Mouse (Mus musculus): ENCODE data around the gene Dnajb13.
A peak's percentile ranks its signal among the peaks of the same experiment; 100 is the strongest.
"Not testable (repeated sequence)": the region's sequence is repeated elsewhere in the genome, so short reads cannot be mapped to it uniquely, and the experiment has no call there.

Dnajb13 gene

GRCm38 (mm10) chr7:100488474-100489048, 26.2 kb downstream of the Dnajb13 start:
- DNase-seq (ENCODE audit: low spot score in 2 of 2) = no peak

- DNase-seq (ENCODE audit: low spot score in 2 of 2) = no peak
Measured at GRCm38 (mm10) chr7:100487301-100487700, 27.5 kb downstream of the Dnajb13 start.

GRCm38 (mm10) chr7:100484493-100484892, 30.3 kb downstream of the Dnajb13 start:
- DNase-seq (ENCODE audit: low spot score in 2 of 2) = no peak

GRCm38 (mm10) chr7:100482046-100482445, 32.7 kb downstream of the Dnajb13 start:
- not testable (repeated sequence) for DNase-seq (ENCODE audit: low spot score in 2 of 2)

- DNase-seq (ENCODE audit: low spot score in 2 of 2) = no peak
Measured at GRCm38 (mm10) chr7:100480175-100480574, 34.6 kb downstream of the Dnajb13 start.

GRCm38 (mm10) chr7:100479823-100480164, 35.0 kb downstream of the Dnajb13 start:
- no peak for DNase-seq (ENCODE audit: low spot score in 2 of 2)

- no peak for DNase-seq (ENCODE audit: low spot score in 2 of 2)
Measured at GRCm38 (mm10) chr7:100479100-100479822, 35.5 kb downstream of the Dnajb13 start.

GRCm38 (mm10) chr7:100474680-100475079, 40.1 kb downstream of the Dnajb13 start:
- peak; percentile 42 to 79 for DNase-seq (ENCODE audit: low spot score in 2 of 2)

- no peak for DNase-seq (ENCODE audit: low spot score in 2 of 2)
Measured at GRCm38 (mm10) chr7:100473846-100474454, 40.8 kb downstream of the Dnajb13 start.

- DNase-seq (ENCODE audit: low spot score in 2 of 2) = no peak
Measured at GRCm38 (mm10) chr7:100472777-100473176, 42.0 kb downstream of the Dnajb13 start, which contains the start of gene Ucp3. TSS of gene Ucp3 (plus strand) at chr7:100472990.

- no peak for DNase-seq (ENCODE audit: low spot score in 2 of 2)
Measured at GRCm38 (mm10) chr7:100471407-100471797, 43.4 kb downstream of the Dnajb13 start.

- DNase-seq (ENCODE audit: low spot score in 2 of 2) = no peak
Measured at GRCm38 (mm10) chr7:100470796-100471406, 43.9 kb downstream of the Dnajb13 start.

GRCm38 (mm10) chr7:100469502-100469901, 45.3 kb downstream of the Dnajb13 start:
- DNase-seq (ENCODE audit: low spot score in 2 of 2) = no peak

GRCm38 (mm10) chr7:100468761-100469160, 46.0 kb downstream of the Dnajb13 start:
- DNase-seq (ENCODE audit: low spot score in 2 of 2) = no peak

GRCm38 (mm10) chr7:100466781-100467510, 47.8 kb downstream of the Dnajb13 start:
- no peak for DNase-seq (ENCODE audit: low spot score in 2 of 2)

- DNase-seq (ENCODE audit: low spot score in 2 of 2) = peak; percentile 87 to 94
Measured at GRCm38 (mm10) chr7:100465656-100466309, 49.0 kb downstream of the Dnajb13 start.

- DNase-seq (ENCODE audit: low spot score in 2 of 2) = peak; percentile 43 to 63
Measured at GRCm38 (mm10) chr7:100465248-100465647, 49.5 kb downstream of the Dnajb13 start.

- no peak for DNase-seq (ENCODE audit: low spot score in 2 of 2)
Measured at GRCm38 (mm10) chr7:100464248-100464647, 50.5 kb downstream of the Dnajb13 start.

GRCm38 (mm10) chr7:100463757-100464156, 51.0 kb downstream of the Dnajb13 start:
- DNase-seq (ENCODE audit: low spot score in 2 of 2) = peak; percentile 36 to 40

GRCm38 (mm10) chr7:100463194-100463593, 51.6 kb downstream of the Dnajb13 start:
- no peak for DNase-seq (ENCODE audit: low spot score in 2 of 2)

- peak; percentile 21 to 78 for DNase-seq (ENCODE audit: low spot score in 2 of 2)
Measured at GRCm38 (mm10) chr7:100461621-100462151, 53.1 kb downstream of the Dnajb13 start.
